Mouse (Mus musculus) lung, postnatal 0 days (tissue): Measurements from ENCODE around the gene Nrg3.

Experiments
- CTCF ChIP-seq: IDR thresholded peaks from 2 replicates; pipeline ENCODE4 v1.5.1; 2016; ENCODE audit warnings: antibody characterized with exemption, mild to moderate bottlenecking
- EP300 ChIP-seq: IDR thresholded peaks from 2 replicates; pipeline ENCODE4 v1.6.1; 2016; ENCODE audit warnings: antibody characterized with exemption, mild to moderate bottlenecking, control low read depth

DNA sequence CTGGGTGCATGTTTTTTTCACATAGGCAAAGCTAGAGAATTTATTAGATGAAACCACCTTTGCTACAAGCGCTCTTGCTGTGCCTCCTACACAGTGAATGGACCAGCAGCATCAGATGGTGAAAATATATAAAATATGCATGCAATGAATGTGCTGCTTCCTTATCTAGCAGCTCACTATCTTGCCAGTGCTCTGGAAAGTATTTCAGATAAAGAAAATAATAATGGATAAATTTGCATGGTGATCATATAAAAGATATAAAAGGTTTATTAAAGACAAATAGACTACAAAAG is 480.4 kb downstream of the Nrg3 start:
- no peak for TF ChIP-seq CTCF
- TF ChIP-seq EP300: no peak
